Mouse (Mus musculus) layer of hippocampus, adult 8-10 months (tissue): ENCODE data around the gene Hist2h2aa2. TPM values are rescaled to one million over a fixed set of nuclear protein-coding genes. Genes with fewer than 3 reads are reported as not detected.
"Not testable (repeated sequence)": the region's sequence is repeated elsewhere in the genome, so short reads cannot be mapped to it uniquely, and the experiment has no call there.

Source experiments
- DNase-seq, 2 experiments: peaks; one replicate each; pipeline ENCODE4 v3.0.0; 2022; ENCODE audit warnings: low spot score in 2 of 2
- total RNA-seq, 4 experiments: library from RNA; stranded (reverse); gene quantifications; 2 replicates each; pipeline ENCODE4 v1.2.4; 2022

Hist2h2aa2 gene
- total RNA-seq, 4 experiments from 2014 or later, result 165 to 230 (median 195) TPM

GRCm38 (mm10) chr3:96262216-96262875, 22.3 kb upstream of the Hist2h2aa2 start:
- peak; percentile 81 to 86 for DNase-seq

DNA sequence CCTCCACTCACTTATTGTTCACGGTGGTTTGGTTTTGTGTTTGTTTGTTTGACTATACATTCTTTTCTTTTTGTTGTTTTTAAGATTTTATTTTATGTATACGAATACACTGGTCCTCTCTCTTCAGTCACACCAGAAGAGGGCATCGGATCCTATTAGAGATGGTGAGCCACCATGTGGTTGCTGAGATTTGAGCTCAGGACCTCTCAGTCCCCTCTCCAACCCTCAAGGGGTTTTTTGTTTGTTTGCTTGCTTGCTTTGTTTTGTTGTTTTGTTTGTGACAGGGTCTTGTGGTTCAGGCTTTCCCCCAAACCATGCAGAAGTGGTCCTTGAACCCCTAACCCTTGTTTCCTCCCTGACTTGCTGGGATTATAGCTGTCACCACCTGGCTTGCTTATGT, 21.5 kb upstream of the Hist2h2aa2 start:
- DNase-seq, result no peak

- DNase-seq, result no peak
Measured at GRCm38 (mm10) chr3:96260220-96260619, 20.1 kb upstream of the Hist2h2aa2 start.

DNA sequence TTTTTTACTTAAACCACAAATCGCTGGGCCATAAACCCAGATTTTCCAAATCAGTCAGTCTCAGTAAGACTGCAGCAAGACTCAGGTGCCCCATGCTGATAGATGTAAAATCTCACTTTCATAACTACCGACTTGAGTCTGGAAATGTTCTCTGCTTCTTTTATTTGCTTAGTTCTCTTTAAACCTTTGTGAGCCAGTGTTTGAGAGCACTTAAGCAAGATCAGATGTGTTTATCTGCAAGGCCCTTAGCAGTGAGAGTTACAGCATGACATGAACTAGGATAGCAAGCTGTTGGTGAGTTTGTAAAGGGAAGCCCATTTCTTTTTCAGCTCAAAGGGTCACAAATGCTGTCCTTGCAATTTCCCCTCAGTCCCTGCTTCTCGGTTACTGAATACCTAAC, 17.1 kb upstream of the Hist2h2aa2 start:
- no peak for DNase-seq

DNA sequence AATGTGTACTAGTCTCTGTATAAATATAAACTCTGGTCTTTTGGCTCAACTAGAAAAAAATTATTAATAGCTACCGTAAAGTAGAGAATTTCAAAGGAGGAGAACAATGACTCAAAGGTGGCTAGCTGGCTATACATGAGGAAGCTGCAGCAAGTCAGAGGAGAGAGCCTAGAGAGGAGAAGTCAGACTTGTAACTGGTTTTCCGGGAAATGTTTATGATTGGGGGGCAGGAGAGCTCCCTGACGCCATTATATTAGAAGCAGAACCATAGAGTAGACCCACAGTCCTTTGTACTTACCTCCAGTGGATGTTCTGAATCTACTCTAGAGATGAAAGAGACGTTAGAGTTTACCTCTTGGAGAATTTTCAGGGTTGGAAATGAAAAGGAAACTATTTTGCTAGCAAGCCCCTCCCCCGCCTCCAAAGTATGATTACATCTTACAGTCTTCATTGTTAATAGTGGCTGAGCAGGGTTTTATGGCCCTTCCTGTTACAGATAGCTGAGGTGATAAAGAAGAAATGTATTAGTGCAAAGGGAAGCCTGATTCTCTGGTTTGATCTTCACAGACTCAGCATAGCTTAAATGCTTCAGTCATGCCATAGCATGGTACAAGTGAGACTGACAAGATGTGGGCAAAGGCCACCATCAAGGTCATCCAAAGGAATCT, 16.0 kb upstream of the Hist2h2aa2 start:
- DNase-seq, result no peak

DNA sequence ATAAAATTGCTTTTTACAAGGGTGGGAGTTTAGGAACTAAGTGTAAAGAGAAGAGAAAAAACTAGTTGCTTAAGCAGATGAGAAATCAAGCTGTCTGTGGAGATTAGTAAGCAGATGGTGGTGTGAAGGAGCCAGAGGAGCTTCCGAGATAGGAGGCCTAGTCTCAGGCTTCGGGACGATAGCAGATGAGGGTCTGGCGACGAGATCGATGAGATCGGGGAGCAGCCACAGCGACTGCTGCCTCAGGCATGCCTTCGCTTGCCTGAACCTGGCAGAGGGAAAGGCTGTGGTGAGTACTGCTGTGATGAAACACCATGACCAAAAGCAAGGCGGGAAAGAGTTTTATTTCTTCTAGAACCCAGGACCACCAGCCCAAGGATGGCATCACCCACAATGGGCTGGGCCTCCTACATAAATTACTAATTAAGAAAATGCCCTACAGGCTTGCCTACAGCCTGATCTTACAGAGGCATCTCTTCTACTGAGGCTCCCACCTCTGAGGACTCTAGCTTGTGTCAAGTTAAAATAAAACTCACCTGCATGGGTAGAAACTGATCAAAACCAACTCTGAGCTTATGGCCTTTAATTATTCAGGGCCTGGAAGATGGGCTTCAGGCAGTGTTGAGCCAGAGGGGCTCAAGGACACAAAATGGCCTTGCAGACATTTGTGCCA, 14.7 kb upstream of the Hist2h2aa2 start:
- DNase-seq, result no peak

DNA sequence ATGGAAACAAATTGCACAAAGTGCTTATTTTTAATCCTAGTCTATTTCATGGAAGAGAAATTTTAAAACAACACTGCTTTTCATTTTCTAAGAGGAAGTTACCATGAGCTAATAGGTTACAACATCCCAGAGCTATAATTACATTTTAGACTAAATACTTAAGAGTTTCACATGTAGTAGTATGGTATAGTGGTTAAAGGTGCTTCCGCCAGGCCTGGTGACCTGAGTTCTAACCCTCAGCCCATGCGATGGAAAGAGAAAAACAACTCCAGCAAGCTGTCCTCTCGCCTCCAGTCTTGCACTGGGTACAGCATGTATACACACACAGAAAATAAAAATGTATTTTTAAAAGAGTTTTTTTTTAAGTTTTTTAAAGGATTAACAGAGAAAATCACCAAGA, 11.7 kb upstream of the Hist2h2aa2 start:
- no peak for DNase-seq

- DNase-seq, result no peak
Measured at GRCm38 (mm10) chr3:96250890-96251289, 10.8 kb upstream of the Hist2h2aa2 start.

- DNase-seq, result no peak
Measured at GRCm38 (mm10) chr3:96249034-96249345, 8.9 kb upstream of the Hist2h2aa2 start.

DNA sequence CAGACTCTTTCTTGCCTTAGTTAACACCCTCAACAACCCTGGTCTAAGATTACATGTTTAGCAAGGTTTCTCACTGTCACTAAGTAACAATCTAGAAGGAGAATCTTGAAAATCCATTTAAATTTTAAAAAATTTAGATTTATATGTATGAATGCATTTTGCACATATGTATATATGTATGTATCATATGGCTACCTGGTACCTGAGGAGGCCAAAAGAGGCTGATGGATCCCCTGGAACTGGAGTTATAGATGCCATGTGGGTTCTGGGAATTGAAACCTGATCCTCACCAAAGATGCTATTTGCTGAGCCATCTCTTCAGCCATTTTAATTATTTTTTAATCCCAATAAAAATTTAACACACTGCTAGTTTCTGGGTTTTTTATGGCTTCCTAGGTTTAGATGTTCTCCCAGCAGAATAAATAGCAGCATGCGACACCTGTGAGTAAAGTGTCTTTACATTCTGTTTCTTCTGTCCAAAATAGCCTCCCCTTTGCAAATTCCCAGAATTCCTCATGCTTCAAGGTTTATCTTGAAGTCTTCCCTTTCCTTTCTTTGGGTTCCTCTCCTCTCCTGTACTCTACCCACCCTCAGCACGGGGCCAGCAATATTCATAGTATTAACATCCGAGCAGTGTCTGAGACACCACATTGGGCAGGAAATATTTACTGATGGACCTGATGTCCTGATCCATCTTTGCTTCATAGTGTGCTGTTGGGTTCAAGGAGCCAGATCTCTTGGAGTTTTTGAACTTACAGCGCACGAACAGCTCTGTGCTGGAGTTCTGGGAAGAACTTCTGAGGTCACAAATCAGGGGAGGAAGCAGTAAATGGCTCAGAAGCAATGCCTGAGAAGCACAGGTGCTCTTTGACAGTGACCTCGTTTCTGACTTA, 8.3 kb upstream of the Hist2h2aa2 start:
- DNase-seq, result no peak

DNA sequence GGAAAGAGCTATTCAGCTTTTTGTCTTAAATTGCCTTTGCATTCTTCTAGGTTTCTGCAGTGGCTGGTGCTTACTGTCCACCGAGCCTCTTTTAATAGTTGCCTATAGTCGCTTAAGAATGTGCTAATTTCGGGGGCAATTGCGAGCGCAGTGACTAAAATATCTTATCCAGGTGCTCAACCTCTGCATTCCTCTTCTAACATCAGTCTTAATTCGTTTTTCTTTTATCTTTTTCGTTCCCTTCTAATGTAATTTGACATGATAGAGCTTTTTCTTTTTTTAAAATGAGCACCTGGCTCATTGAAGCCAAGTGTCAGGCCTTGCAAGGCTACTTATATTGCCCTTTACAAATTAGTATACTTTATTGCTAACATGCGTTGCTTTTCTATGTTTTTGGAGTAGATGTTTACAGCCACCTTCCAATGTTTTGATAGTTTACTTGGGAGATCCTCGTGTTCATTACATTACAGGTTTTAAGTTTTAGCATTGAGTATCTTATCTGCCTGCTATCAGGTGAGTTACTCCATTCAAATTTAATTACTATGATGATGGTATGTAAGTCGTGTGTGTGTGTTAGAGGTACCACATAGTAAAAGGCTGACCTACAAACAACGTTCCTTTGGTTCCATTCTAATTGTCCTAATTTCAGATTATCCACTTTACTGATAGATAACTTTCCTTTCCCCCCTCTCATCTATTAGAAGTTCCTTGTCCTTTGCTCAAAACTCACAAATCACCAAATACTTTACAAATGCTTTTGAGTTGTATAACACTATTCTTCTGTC, 7.5 kb upstream of the Hist2h2aa2 start:
- DNase-seq, result no peak

- not testable (repeated sequence) for DNase-seq
Measured at GRCm38 (mm10) chr3:96246427-96246856, 6.4 kb upstream of the Hist2h2aa2 start, which contains the start of gene Hist2h3c1. TSS of gene Hist2h3c1 (plus strand) at chr3:96246685.

- not testable (repeated sequence) for DNase-seq
Measured at GRCm38 (mm10) chr3:96246018-96246417, 5.9 kb upstream of the Hist2h2aa2 start.

DNA sequence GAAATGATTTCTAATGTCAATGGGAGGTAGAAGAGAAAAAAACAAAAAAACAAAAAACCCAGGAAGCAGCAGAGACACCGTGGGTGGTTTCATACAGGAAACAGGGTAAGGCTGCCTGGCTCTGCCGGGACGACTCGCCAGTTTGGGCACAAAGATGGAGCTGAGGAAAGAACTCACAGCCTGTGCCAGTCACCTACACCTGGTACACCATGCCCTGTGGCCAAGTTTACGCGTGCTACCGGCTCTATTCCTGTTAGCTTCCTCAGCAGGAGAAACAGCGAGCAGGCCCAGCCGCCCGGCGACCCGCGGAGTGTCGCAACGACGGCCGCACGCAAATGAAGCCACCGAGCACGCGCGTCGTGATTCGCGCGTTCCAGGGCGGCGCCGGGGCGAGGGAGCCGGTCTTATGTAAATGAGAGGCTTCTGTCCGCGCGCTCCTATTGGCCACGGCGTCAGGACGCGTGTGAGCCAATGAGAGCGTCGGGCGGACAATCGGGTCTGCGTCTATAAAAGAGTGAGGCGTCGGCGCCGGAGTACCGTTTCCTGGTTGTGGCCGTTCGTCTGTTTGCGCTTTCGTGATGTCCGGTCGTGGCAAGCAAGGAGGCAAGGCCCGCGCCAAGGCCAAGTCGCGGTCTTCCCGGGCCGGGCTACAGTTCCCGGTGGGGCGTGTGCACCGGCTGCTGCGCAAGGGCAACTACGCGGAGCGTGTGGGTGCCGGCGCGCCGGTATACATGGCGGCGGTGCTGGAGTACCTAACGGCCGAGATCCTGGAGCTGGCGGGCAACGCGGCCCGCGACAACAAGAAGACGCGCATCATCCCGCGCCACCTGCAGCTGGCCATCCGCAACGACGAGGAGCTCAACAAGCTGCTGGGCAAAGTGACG, 5.2 kb upstream of the Hist2h2aa2 start, which contains the start of gene Hist2h2aa1:
TSS of gene Hist2h2aa1 (plus strand) at position 495 of the 884 bp plus-strand sequence.
- peak; percentile 88 for DNase-seq

DNA sequence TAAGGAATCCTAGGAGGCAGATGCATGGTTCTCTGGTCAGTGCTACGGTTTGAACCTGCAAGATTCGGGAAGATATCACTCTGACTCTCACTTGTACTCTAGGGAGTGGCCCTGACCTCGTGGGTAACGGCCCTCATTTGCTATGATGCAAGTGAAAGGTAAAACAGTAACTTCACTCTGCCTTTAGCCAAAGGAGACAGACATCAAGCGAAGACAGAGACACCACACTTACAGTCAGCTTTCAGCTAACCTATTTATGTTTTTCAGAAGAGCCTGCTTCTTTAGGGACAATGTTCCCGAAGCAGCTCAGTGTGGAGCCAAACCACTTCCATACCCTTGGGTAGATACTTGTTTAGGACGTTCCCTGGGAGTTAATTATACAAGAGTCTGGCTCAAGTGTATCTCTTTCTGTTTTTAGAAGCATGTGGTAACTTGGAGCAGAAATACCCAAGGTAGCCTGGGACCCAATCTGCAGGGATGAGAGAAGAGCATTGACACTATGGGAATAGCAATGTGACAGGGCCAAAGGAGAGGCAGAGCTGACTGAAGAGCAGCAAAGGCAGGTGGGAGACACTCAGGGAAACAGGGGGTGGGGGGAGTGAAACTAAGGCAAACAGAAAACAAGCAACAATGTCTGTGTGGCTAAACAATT, 4.0 kb upstream of the Hist2h2aa2 start:
- no peak for DNase-seq

DNA sequence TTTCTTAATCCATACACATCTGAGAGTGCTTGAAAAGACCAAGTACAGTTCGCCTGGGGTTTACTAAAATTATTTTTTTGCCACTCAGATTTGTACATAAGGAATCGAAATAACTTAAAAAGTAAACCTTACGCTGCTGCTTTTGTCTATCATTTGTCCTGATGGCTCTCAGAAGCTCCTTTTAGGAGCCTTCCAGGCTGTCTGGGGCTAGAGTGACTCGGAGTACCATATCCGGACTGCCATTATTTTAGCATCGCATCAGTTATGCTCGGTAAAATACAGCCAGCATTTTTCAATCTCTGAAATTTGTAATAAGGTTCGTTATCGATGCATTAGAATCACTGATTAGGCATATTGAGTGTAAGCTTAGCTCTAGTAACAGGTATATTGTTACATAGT, 722 bp upstream of the Hist2h2aa2 start:
- DNase-seq, result no peak

- not testable (repeated sequence) for DNase-seq
Measured at GRCm38 (mm10) chr3:96238954-96239793, 902 bp downstream of the Hist2h2aa2 start, which contains the start of gene Hist2h3c2. TSS of gene Hist2h3c2 (minus strand) at chr3:96239127.

DNA sequence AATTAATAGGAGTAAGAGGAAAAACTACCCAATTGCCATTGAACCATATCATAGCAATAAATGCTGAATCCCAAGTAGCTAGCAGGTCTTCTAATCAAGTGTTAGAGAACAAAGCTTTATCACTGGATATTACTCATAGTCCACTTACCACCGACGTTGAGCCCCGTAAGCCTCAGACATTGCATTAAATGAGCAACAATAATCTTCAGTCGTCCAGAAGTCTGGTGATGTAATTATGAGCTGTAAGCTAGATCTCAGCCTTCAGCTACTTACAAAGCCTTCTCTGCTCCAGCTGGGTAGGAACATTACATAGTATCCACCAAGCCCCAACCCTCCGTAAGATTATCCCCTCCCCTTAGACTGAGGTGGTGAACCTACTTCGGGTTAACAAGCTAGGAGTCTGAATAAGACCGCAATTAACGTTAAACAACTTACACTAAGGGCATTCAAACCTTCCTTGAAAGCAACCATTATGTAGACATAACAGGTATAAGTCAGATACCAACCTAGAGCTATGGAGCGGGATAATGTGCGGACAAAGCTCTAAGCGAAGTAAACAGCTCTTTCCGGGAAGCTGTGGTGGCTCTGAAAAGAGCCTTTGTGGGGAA, 2.1 kb downstream of the Hist2h2aa2 start:
- DNase-seq, result no peak
